Mouse (Mus musculus): ENCODE results near the gene Dnaja3. TPM values are rescaled to one million over a fixed set of nuclear protein-coding genes. Genes with fewer than 3 reads are reported as not detected.
A peak's percentile ranks its signal among the peaks of the same experiment; 100 is the strongest.
"Not testable (repeated sequence)": the region's sequence is repeated elsewhere in the genome, so short reads cannot be mapped to it uniquely, and the experiment has no call there.

Dnaja3 gene
- polyA plus RNA-seq, 1 experiment from 2014 or later, result 78.3 TPM

- WGBS, result 1% methylated on average over 40 of the region's 40 CpGs
- no peaks in the 10 kb centered on the region for H3K9me3 ChIP-seq
- H3K4me1 ChIP-seq, result peaks cover 25% of the 10 kb centered on the region; the same call in 1 of the 2 replicates
- H3K27me3 ChIP-seq (ENCODE audit: insufficient read depth, poor library complexity, severe bottlenecking), result no peaks in the 10 kb centered on the region
- peak overlapping the region; percentile 76 for H3K4me3 ChIP-seq
- peaks cover 2% of the 10 kb centered on the region; the same call in 1 of the 2 replicates for H3K36me3 ChIP-seq
- H3K27ac ChIP-seq, result peak overlapping the region; percentile 94
- no peak for DNase-seq (ENCODE audit: low spot score)
Observed at GRCm38 (mm10) chr16:4726528-4727128, 86.8 kb downstream of the Dnaja3 start.

- H3K27ac ChIP-seq, result no peak overlapping the region
- no peak for DNase-seq (ENCODE audit: low spot score)
- peak overlapping the region; percentile 76 for H3K4me3 ChIP-seq
- peaks cover 25% of the 10 kb centered on the region; the same call in 1 of the 2 replicates for H3K4me1 ChIP-seq
- H3K36me3 ChIP-seq, result peaks cover 5% of the 10 kb centered on the region; the same call in 1 of the 2 replicates
- no peaks in the 10 kb centered on the region for H3K9me3 ChIP-seq
- WGBS, result 97% methylated on average over 1 of the region's 1 CpGs
- no peaks in the 10 kb centered on the region for H3K27me3 ChIP-seq (ENCODE audit: insufficient read depth, poor library complexity, severe bottlenecking)
Observed at GRCm38 (mm10) chr16:4727526-4727925, 87.7 kb downstream of the Dnaja3 start.

GRCm38 (mm10) chr16:4727963-4728362 lies 88.2 kb downstream of the Dnaja3 start:
- H3K4me3 ChIP-seq, result peak overlapping the region; percentile 76; the same call in 1 of the 2 replicates
- peaks cover 5% of the 10 kb centered on the region; the same call in 1 of the 2 replicates for H3K36me3 ChIP-seq
- peaks cover 25% of the 10 kb centered on the region; the same call in 1 of the 2 replicates for H3K4me1 ChIP-seq
- WGBS, result 24% methylated on average over 1 of the region's 1 CpGs
- no peaks in the 10 kb centered on the region for H3K27me3 ChIP-seq (ENCODE audit: insufficient read depth, poor library complexity, severe bottlenecking)
- no peak overlapping the region for H3K27ac ChIP-seq
- no peak for DNase-seq (ENCODE audit: low spot score)
- no peaks in the 10 kb centered on the region for H3K9me3 ChIP-seq

GRCm38 (mm10) chr16:4730776-4731358 lies 91.1 kb downstream of the Dnaja3 start:
- Histone ChIP-seq H3K27ac (no peak overlapping the region), H3K27me3 (ENCODE audit: insufficient read depth, poor library complexity, severe bottlenecking) (no peaks in the 10 kb centered on the region), H3K4me1 (peaks cover 23% of the 10 kb centered on the region; the same call in 1 of the 2 replicates), H3K4me3 (no peak overlapping the region), H3K9me3 (no peaks in the 10 kb centered on the region), H3K36me3 (peaks cover 9% of the 10 kb centered on the region; the same call in 1 of the 2 replicates)
- no peak for DNase-seq (ENCODE audit: low spot score)
- WGBS, result 95% methylated on average over 3 of the region's 3 CpGs

GRCm38 (mm10) chr16:4736262-4736661 lies 96.5 kb downstream of the Dnaja3 start:
- Histone ChIP-seq H3K27me3 (ENCODE audit: insufficient read depth, poor library complexity, severe bottlenecking) (no peaks in the 10 kb centered on the region), H3K4me3 (no peak overlapping the region), H3K36me3 (peaks cover 12% of the 10 kb centered on the region; the same call in 1 of the 2 replicates), H3K27ac (no peak overlapping the region), H3K4me1 (no peaks in the 10 kb centered on the region), H3K9me3 (no peaks in the 10 kb centered on the region)
- WGBS, result 85% methylated on average over 2 of the region's 2 CpGs
- no peak for DNase-seq (ENCODE audit: low spot score)

- H3K4me3 ChIP-seq, result no peak overlapping the region
- H3K4me1 ChIP-seq, result no peaks in the 10 kb centered on the region
- whole genome bisulfite sequencing, result 83% methylated on average over 2 of the region's 2 CpGs
Observed at GRCm38 (mm10) chr16:4739994-4740393, 100.2 kb downstream of the Dnaja3 start.

GRCm38 (mm10) chr16:4742186-4742585 lies 102.4 kb downstream of the Dnaja3 start:
- no peak for DNase-seq (ENCODE audit: low spot score)
- H3K4me3 ChIP-seq, result no peak overlapping the region
- no peaks in the 10 kb centered on the region for H3K9me3 ChIP-seq
- 85% methylated on average over 1 of the region's 1 CpGs for WGBS
- no peak overlapping the region for H3K27ac ChIP-seq
- H3K4me1 ChIP-seq, result no peaks in the 10 kb centered on the region
- H3K36me3 ChIP-seq, result peaks cover 20% of the 10 kb centered on the region
- H3K27me3 ChIP-seq (ENCODE audit: insufficient read depth, poor library complexity, severe bottlenecking), result no peaks in the 10 kb centered on the region

More at GRCm38 (mm10) chr16:4739994-4740393, 100.2 kb downstream of the Dnaja3 start:
- Histone ChIP-seq H3K9me3 (no peaks in the 10 kb centered on the region), H3K27ac (no peak overlapping the region), H3K36me3 (peaks cover 23% of the 10 kb centered on the region), H3K27me3 (ENCODE audit: insufficient read depth, poor library complexity, severe bottlenecking) (no peaks in the 10 kb centered on the region)
- DNase-seq (ENCODE audit: low spot score), result no peak

- no peak overlapping the region for H3K27ac ChIP-seq
- no peak overlapping the region for H3K4me3 ChIP-seq
- no peaks in the 10 kb centered on the region for H3K27me3 ChIP-seq (ENCODE audit: insufficient read depth, poor library complexity, severe bottlenecking)
- peaks cover 5% of the 10 kb centered on the region for H3K4me1 ChIP-seq
- no peaks in the 10 kb centered on the region for H3K9me3 ChIP-seq
- no peak for DNase-seq (ENCODE audit: low spot score)
- H3K36me3 ChIP-seq, result peaks cover 5% of the 10 kb centered on the region
- WGBS, result 92% methylated on average over 3 of the region's 3 CpGs
Observed at GRCm38 (mm10) chr16:4752155-4752554, 112.4 kb downstream of the Dnaja3 start.

- Histone ChIP-seq H3K27ac (no peak overlapping the region), H3K4me3 (no peak overlapping the region), H3K36me3 (peaks cover 5% of the 10 kb centered on the region), H3K9me3 (no peaks in the 10 kb centered on the region), H3K4me1 (peaks cover 7% of the 10 kb centered on the region), H3K27me3 (ENCODE audit: insufficient read depth, poor library complexity, severe bottlenecking) (no peaks in the 10 kb centered on the region)
- DNase-seq (ENCODE audit: low spot score), result no peak
- WGBS, result 88% methylated on average over 3 of the region's 3 CpGs
Observed at GRCm38 (mm10) chr16:4754045-4754444, 114.3 kb downstream of the Dnaja3 start.

- WGBS, result 3% methylated on average over 40 of the region's 42 CpGs
- Histone ChIP-seq H3K27ac (peak overlapping the region; percentile 86), H3K4me1 (peaks cover 13% of the 10 kb centered on the region), H3K4me3 (peak overlapping the region; percentile 57)
- not testable (repeated sequence) for DNase-seq (ENCODE audit: low spot score); H3K27me3 ChIP-seq (ENCODE audit: insufficient read depth, poor library complexity, severe bottlenecking); H3K36me3 ChIP-seq; H3K9me3 ChIP-seq
Observed at GRCm38 (mm10) chr16:4756660-4757335, 117.0 kb downstream of the Dnaja3 start.

Other genes with a start within 250 kb of the Dnaja3 start
- 0.30 and 0.55 TPM in 2 replicates for gene Adcy9, start 219.5 kb upstream of the Dnaja3 start, polyA plus RNA-seq (2016; fragmentation: Nextera tagmentation; extraction: Ambion mirVana)
- 87.3 and 201 TPM in 2 replicates for gene Srl, start 98.2 kb upstream of the Dnaja3 start, polyA plus RNA-seq (2016; fragmentation: Nextera tagmentation; extraction: Ambion mirVana)
- gene Tfap4, start 80.1 kb upstream of the Dnaja3 start, polyA plus RNA-seq (2016; fragmentation: Nextera tagmentation; extraction: Ambion mirVana), result 9.5 and 17.5 TPM in 2 replicates
- gene Glis2, start 45.3 kb upstream of the Dnaja3 start, polyA plus RNA-seq (2016; fragmentation: Nextera tagmentation; extraction: Ambion mirVana), result 13.9 and 20.7 TPM in 2 replicates
- 116 and 130 TPM in 2 replicates for gene Pam16, start 15.0 kb upstream of the Dnaja3 start, polyA plus RNA-seq (2016; fragmentation: Nextera tagmentation; extraction: Ambion mirVana)
- gene Vasn, start within 50 bp of the Dnaja3 start, polyA plus RNA-seq (2016; fragmentation: Nextera tagmentation; extraction: Ambion mirVana), result 13.7 and 16.9 TPM in 2 replicates
- 22.7 and 23.9 TPM in 2 replicates for gene Coro7, start 39.8 kb downstream of the Dnaja3 start, polyA plus RNA-seq (2016; fragmentation: Nextera tagmentation; extraction: Ambion mirVana)
- 63.3 and 97.6 TPM in 2 replicates for gene Nmral1, start 79.4 kb downstream of the Dnaja3 start, polyA plus RNA-seq (2016; fragmentation: Nextera tagmentation; extraction: Ambion mirVana)
- gene Hmox2, start 86.4 kb downstream of the Dnaja3 start, polyA plus RNA-seq (2016; fragmentation: Nextera tagmentation; extraction: Ambion mirVana), result 101 and 104 TPM in 2 replicates
- 121 and 152 TPM in 2 replicates for gene Cdip1, start 150.3 kb downstream of the Dnaja3 start, polyA plus RNA-seq (2016; fragmentation: Nextera tagmentation; extraction: Ambion mirVana)
- 0.44 and 0.59 TPM in 2 replicates for gene 4930562C15Rik, start 195.4 kb downstream of the Dnaja3 start, polyA plus RNA-seq (2016; fragmentation: Nextera tagmentation; extraction: Ambion mirVana)
- gene Ubald1, start 240.3 kb downstream of the Dnaja3 start, polyA plus RNA-seq (2016; fragmentation: Nextera tagmentation; extraction: Ambion mirVana), result 29.8 and 31.4 TPM in 2 replicates
- 96.2 and 131 TPM in 2 replicates for gene Mgrn1, start 246.3 kb downstream of the Dnaja3 start, polyA plus RNA-seq (2016; fragmentation: Nextera tagmentation; extraction: Ambion mirVana)

Data from heart, embryonic 10.5 days (tissue).